Mouse (Mus musculus) embryonic facial prominence, embryonic 10.5 days (tissue): ENCODE data around the gene Slfn2. TPM values are rescaled to one million over a fixed set of nuclear protein-coding genes. Genes with fewer than 3 reads are reported as not detected.

Experiments used
- DNase-seq: peaks from one replicate; pipeline ENCODE4 v3.0.0-alpha.2; 2017; ENCODE audit warnings: low spot score
- H3K27ac ChIP-seq: fragments of 300-500 bp; sonication (generic); replicated peaks from 2 replicates; pipeline ENCODE4 v1.5.1; 2016; ENCODE audit warnings: mild to moderate bottlenecking
- H3K27me3 ChIP-seq: fragments of 300-500 bp; sonication (generic); replicated peaks from 2 replicates; pipeline ENCODE4 v1.6.1; 2016; ENCODE audit warnings: low read depth, mild to moderate bottlenecking; ENCODE audit not compliant: poor library complexity, severe bottlenecking
- H3K36me3 ChIP-seq: fragments of 300-500 bp; sonication (generic); replicated peaks from 2 replicates; pipeline ENCODE4 v1.6.1; 2016; ENCODE audit warnings: mild to moderate bottlenecking, moderate library complexity
- H3K4me1 ChIP-seq: fragments of 300-500 bp; sonication (generic); 2 replicates; pipeline ENCODE4 v1.6.1; 2016
- H3K4me3 ChIP-seq: fragments of 300-500 bp; sonication (generic); 2 replicates; pipeline ENCODE4 v1.5.1; 2016; ENCODE audit warnings: mild to moderate bottlenecking, moderate library complexity
- H3K9me3 ChIP-seq: fragments of 300-500 bp; sonication (generic); 2 replicates; pipeline ENCODE4 v1.6.1; 2016; ENCODE audit warnings: mild to moderate bottlenecking
- WGBS: fragments of 180-500 bp; shearing (Covaris S2); methylation state at CpG from one replicate; pipeline ENCODE4 v1.1.7; 2016; 5-methylcytosine and 5-hydroxymethylcytosine counted together
- microRNA-seq: library from miRNA; unstranded; fragments of <30 nt; microRNA quantifications from one replicate; pipeline ENCODE4, GENCODE M21; 2017
- polyA plus RNA-seq: library from polyadenylated mRNA; unstranded; fragments of >200 nt; fragmentation: Nextera tagmentation; extraction: Ambion mirVana; gene quantifications from 2 replicates; pipeline ENCODE4 v1.2.1, GENCODE M21; 2016

Slfn2 gene
- polyA plus RNA-seq, 1 experiment from 2014 or later, result 0.97 TPM

DNA sequence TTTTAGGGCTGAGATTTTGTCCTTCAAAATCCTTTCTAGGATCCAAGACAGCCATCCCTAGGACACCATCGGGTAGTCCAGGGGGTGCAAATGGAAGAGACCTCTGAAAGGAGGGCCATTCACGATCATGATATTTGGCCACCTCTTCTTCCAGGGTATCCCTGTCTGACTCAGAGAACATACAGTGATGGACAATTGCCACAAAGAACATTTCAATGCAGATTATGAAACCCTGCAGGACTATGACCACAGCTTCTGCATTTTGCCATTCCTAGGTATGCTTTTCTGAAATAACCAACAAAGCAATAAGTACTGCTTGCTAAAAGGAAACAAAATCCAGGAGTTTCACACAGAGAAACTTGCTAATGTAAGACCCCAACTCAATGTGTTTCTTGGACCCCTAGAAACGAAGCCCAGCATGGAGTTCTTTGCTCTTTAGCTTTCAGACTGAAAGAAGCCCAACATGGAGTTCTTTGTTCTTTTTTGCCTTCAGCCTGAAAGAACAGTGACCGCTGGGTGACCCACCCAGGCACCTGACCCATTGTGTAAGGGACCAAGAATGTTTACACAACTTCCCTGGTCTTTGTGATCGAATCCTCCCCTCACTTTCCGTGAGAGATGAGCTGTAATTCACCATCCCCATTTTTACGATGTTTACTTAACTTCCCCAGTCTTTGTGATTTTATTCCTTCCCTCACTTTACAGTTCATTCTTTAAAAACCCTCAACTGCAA, 18.0 kb downstream of the Slfn2 start:
- Histone ChIP-seq H3K9me3 (peaks cover 7% of the 10 kb centered on the region; the same call in 1 of the 2 replicates), H3K36me3 (no peaks in the 10 kb centered on the region), H3K27me3 (no peaks in the 10 kb centered on the region), H3K27ac (no peak overlapping the region), H3K4me3 (no peak overlapping the region), H3K4me1 (no peaks in the 10 kb centered on the region)
- no peak for DNase-seq
- WGBS, result 70% methylated on average over 7 of the region's 7 CpGs

DNA sequence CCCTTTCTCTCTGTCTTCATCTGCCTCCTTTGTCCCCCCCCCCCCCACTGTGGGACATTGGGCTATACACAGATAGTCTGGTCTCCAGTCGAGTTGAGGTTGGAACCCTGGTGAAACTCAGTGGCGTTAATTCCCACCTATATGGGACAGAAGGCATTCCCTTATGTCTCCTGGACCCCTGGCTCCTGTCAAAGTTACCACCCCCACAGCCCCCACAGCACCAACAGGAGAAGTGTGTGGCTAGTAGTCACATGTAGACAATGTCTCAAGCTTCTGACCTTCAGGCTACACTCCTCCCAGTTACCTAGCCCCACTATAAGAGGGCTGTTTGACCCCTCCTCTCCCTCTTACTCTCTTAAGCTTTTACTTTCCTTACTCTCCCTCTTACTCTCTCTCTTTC, 19.2 kb downstream of the Slfn2 start:
- 85% methylated on average over 2 of the region's 2 CpGs for WGBS
- no peak overlapping the region for H3K4me3 ChIP-seq
- peaks cover 7% of the 10 kb centered on the region; the same call in 1 of the 2 replicates for H3K9me3 ChIP-seq
- H3K27me3 ChIP-seq, result no peaks in the 10 kb centered on the region
- no peak overlapping the region for H3K27ac ChIP-seq
- H3K4me1 ChIP-seq, result no peaks in the 10 kb centered on the region
- no peaks in the 10 kb centered on the region for H3K36me3 ChIP-seq
- no peak for DNase-seq

DNA sequence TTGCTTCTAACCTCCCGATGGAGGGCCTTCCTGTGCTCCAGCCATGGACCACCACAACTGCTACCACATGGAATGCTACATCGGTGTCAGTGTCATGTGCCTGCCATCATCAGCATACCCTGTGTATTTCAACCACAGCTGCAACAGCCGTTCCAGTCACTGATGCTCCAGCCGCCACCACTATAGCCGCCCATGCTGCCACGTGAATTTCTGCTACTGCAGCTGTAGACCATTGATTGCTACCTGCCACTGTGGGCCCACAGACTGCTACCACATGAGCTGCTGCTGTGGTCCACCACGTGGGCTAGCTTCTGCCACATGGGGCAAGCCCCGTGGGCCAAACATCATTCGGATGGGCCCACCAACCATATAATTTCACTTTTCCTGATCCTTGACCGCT, 19.8 kb downstream of the Slfn2 start:
- Histone ChIP-seq H3K36me3 (no peaks in the 10 kb centered on the region), H3K27me3 (no peaks in the 10 kb centered on the region), H3K4me1 (no peaks in the 10 kb centered on the region), H3K9me3 (peaks cover 7% of the 10 kb centered on the region; the same call in 1 of the 2 replicates), H3K4me3 (no peak overlapping the region), H3K27ac (no peak overlapping the region)
- no peak for DNase-seq
- 92% methylated on average over 10 of the region's 10 CpGs for WGBS

DNA sequence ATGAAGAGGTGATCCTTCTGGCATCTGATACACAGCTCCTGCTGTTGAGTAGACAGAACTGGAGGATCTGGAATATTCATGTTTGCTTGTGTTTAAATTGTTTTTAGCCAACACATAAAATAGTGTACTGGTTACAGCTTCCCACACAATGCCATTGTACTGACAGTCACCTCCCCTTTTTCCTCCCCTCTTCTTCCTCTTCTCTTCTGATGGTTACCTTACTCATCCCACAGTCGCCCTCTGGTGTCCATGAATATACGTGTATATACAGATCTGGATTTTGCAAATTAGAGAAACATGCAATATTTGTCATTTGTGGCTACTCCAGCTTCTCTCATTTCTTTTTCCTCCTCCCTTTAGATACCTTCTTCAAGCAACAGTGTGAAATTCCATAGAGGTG, 50.2 kb downstream of the Slfn2 start:
- DNase-seq, result no peak
- H3K27ac ChIP-seq, result no peak overlapping the region
- 45% methylated on average over 2 of the region's 2 CpGs for WGBS

DNA sequence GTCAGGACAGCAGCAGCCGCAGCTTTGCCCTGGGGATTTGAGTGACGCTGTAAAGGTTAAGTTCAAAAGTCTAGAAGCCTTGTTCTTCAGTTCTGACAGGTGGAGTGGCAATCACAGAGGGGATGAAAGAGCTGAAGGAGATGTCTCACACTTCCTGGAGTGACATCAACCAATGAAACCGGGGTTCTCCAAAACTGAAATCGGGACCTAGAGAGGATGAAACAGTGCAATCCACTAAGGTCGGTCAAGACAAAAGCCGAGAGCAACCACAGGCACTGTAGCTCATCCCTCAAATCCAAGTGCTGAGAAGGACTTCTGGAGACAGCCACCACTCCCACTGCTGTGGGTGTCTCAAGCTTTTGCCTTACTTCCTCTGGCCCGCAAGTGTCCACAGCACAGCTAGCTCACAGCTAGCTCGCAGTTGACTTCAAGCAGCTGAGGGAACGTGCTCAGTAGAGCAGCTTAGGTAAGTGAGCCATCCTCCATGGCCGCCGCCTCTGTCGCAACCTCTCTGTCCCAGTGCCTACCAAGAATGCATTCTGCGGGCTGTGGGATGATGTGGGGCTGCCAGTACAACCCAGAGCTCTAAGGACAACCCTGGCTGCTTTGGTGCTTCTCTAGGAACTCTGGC, 51.8 kb downstream of the Slfn2 start, which contains the start of gene Slfn1:
Gene Slfn1 (plus strand): TSS at position 253 of the 631 bp plus-strand sequence.
- Histone ChIP-seq H3K27me3 (no peaks in the 10 kb centered on the region), H3K4me1 (no peaks in the 10 kb centered on the region), H3K4me3 (no peak within 1 kb of the TSS), H3K36me3 (no peaks in the 10 kb centered on the region), H3K9me3 (no peaks in the 10 kb centered on the region), H3K27ac (no peak within 1 kb of the TSS)
- 90% methylated on average over 13 of the region's 13 CpGs for WGBS
- DNase-seq, result no peak

More for the DNA sequence above, 50.2 kb downstream of the Slfn2 start:
- no peaks in the 10 kb centered on the region for H3K4me1 ChIP-seq
- H3K9me3 ChIP-seq, result 0 out of 2 replicates have a peak, but pooled peaks cover 2% of the 10 kb centered on the region
- H3K36me3 ChIP-seq, result no peaks in the 10 kb centered on the region
- H3K27me3 ChIP-seq, result no peaks in the 10 kb centered on the region
- H3K4me3 ChIP-seq, result no peak overlapping the region

DNA sequence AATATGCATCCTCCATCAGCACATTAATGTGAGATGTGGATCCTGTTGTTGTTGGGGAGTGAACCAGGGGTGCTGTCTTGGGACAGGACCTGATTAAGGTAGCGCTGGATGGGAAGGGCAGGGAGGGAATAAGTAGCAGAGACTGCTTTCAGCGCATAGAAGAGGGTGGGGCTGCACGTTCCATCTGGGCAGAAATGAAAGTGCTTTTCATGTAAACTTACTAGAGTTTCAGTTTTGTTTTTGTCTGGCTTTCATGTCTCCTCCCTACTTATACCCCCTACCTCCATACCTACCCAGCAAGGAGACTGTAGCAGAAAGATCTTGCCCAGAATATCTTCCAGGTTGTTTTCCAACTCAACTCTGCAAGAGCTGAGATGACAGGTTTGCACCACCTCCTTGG, 53.1 kb downstream of the Slfn2 start:
- Histone ChIP-seq H3K4me1 (no peaks in the 10 kb centered on the region), H3K4me3 (no peak overlapping the region), H3K9me3 (no peaks in the 10 kb centered on the region), H3K27me3 (no peaks in the 10 kb centered on the region), H3K36me3 (no peaks in the 10 kb centered on the region), H3K27ac (no peak overlapping the region)
- no peak for DNase-seq
- WGBS, result 52% methylated on average over 3 of the region's 3 CpGs

Small RNAs within 50 kb of the gene (microRNA-seq; reads per million reads assigned to microRNA genes)
- not detected for gene Gm27598

Other genes starting within 250 kb of the Slfn2 start
- 11.3 and 11.5 TPM in 2 replicates for gene Rffl, start 193.9 kb upstream of the Slfn2 start, polyA plus RNA-seq
- 13.7 and 14.7 TPM in 2 replicates for gene Rad51d, start 174.5 kb upstream of the Slfn2 start, polyA plus RNA-seq
- 0.26 and 0.35 TPM in 2 replicates for gene Fndc8, start 173.0 kb upstream of the Slfn2 start, polyA plus RNA-seq
- gene Nle1, start 156.7 kb upstream of the Slfn2 start, polyA plus RNA-seq, result 41.2 and 45.6 TPM in 2 replicates
- 0.32 and 0.91 TPM in 2 replicates for gene Unc45b, start 154.6 kb upstream of the Slfn2 start, polyA plus RNA-seq
- gene Slfn5, start 113.8 kb upstream of the Slfn2 start, polyA plus RNA-seq, result 0.26 and 0.31 TPM in 2 replicates
- 11.5 and 13.8 TPM in 2 replicates for gene Slfn9, start 73.3 kb upstream of the Slfn2 start, polyA plus RNA-seq
- 0.11 and 0.14 TPM in 2 replicates for gene Slfn8, start 44.3 kb upstream of the Slfn2 start, polyA plus RNA-seq
- not detected in 2 replicates for gene Slfn1, start 51.7 kb downstream of the Slfn2 start, polyA plus RNA-seq
- not detected in 2 replicates for gene Slfn4, start 110.1 kb downstream of the Slfn2 start, polyA plus RNA-seq
- 0.45 and 0.65 TPM in 2 replicates for gene Slfn3, start 126.2 kb downstream of the Slfn2 start, polyA plus RNA-seq
- gene Slfn14, start 221.6 kb downstream of the Slfn2 start, polyA plus RNA-seq, result 0.09 and 0.37 TPM in 2 replicates
- gene Ap2b1, start 233.9 kb downstream of the Slfn2 start, polyA plus RNA-seq, result 64.9 and 71.3 TPM in 2 replicates
- gene Pex12, start 237.5 kb downstream of the Slfn2 start, polyA plus RNA-seq, result 13.2 and 15.2 TPM in 2 replicates